Mouse (Mus musculus) layer of hippocampus, postnatal 36 days (tissue): Measurements from ENCODE around the gene Dnajc8. TPM values are rescaled to one million over a fixed set of nuclear protein-coding genes. Genes with fewer than 3 reads are reported as not detected.

Experiments used
- DNase-seq, 2 experiments: peaks; one replicate each; pipeline ENCODE4 v3.0.0; 2022
- total RNA-seq, 2 experiments: library from RNA; stranded (reverse); gene quantifications; 2 replicates each; pipeline ENCODE4 v1.2.3; 2021

Dnajc8 gene
- 10 to 100 TPM; 77.9 to 86.7 TPM for total RNA-seq

DNA sequence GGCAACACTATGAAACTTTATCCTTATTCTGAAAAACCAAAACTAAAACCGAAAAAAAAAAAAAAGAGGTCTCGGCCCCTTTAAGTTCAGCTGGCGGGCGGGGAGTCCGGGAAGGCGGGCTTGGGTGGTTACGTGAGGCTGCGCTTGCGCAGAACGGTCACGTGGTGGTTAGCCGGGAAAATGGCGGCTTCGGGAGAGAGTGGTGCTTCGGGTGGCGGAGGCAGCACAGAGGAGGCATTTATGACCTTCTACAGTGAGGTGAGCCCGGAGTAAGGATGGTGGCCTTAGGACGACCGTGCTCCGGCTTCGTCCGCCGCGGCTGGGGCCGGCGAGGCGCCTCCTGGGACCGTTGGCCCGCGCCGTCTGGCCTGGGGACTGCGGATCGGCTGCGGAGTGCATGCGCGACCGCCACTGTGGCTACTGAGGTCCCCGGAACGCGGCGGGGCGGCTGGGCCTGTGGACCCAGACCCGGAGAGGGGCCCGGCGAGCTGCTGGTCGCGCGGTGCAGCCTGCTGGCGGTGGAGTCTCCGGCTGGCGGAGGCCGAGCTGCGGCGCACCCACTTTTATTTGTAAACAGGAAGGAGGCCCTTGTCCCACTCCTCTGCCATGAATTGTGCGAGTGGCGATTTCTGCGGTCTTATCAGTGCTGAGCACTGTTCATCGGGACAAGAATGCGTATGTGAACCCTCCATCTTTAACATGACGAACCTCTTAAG, at the start of gene Dnajc8:
Dnajc8 (plus strand) TSS at position 145 of the 716 bp plus-strand sequence.
- DNase-seq, result peak; percentile 91 to 92

DNA sequence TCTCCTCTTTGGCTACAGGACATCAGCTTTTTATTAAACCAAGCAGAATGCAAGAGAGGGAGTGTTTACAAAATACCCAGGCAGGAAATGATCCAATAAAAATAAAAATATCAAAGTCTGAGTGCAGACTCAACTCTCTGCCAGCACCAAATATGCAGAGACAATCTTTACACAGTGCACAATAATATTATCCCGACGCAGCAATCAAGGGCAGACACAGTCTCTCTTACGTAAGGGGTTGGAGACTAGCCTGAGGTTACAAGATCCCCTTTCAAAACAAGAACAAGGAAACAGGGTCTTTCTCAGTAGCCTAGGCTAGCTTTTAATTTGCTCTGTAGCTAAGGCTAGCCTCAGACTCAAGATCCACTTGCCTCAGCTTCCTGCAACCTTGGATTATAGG, 46.8 kb upstream of the Dnajc8 start:
- DNase-seq, result no peak

DNA sequence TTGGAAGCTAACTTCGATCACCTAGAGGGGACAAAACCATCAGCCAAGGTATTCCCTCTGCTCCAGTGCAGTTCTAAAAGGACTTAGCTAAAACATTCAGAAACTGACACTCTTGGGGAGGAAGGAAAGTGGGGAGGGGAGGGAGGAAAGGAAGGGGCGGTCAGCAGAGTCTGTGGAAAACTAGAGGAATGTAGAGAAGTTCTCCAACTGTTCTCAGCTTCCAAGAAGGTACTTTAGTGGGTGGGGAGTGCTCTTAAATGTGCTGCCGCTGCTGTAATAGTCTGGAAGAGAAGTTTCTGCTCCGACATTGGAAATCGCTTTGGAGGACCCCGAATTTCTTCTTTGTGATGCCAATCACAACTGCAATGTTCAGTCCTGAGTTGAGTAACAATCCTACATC, 46.4 kb upstream of the Dnajc8 start:
- no peak for DNase-seq

DNA sequence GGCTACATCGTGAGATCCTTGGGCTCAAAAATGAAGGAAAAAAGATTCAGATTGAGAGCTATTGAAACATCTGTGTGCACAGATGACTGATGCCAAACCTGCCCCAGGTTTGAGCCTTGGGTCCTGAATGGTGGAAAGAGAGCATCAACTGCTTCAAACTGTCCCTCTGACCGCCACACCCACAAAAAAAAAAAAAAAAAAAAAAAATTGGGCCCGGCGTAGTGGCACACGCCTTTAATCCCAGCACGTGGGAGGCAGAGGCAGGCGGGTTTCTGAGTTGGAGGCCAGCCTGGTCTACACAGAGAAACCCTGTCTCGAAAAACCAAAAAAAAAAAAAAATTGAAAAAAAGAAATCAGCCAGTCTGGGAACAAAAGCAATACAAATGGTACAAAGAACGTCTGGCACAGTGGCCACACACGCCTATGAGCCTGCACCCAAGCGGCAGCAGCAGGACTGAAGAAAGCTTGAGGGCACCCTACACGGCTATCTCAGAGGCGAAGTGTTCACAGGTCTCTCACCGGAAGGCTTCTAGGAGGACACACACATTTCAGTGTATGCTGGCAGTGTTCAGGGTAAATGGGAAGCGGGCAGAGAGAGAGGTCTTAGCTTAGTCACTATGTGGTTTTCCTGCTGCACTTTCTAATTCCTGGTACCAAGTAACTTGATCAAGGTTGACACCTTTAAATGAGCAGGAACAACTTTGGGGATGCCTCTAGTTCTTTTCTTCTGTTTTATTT, 44.9 kb upstream of the Dnajc8 start:
- no peak for DNase-seq

DNA sequence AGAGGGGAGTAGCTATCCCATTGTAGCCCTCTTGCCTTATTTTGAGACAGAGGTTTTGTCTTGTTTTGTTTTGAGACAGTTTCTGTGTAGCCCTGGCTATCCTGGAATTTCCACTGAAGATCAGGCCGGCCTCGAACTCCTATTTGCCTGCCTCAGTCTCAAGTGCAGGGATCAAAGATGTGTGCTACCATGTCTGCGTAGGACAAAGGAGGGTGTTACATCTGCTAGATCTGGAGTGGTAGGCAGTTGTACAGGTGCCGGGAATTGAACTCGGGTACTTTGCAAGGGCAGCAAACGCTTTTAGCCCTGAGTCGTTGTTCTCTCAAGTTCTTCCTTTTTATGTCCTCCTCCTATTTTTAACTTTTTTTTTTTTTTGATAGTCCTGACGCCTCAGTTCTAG, 44.3 kb upstream of the Dnajc8 start:
- DNase-seq, result no peak

DNA sequence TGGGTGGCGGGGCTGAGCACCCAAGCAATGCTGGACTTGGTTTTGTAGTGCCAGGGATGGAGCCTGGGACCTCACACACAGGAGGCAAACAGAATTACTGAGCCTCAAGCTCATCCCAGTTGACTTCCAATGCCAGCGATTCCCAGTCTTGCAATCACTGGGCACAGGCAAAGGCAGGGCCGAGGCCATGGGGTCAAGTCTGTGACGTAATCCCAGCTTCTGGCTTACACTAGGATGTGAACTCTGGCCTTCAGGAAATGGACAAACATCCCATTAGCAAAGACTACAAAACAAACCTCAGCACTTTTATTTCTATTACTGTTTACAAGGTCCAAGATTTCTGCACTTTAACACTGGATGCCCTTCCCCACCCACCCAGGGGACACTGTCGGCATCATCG, 43.6 kb upstream of the Dnajc8 start:
- no peak for DNase-seq

DNA sequence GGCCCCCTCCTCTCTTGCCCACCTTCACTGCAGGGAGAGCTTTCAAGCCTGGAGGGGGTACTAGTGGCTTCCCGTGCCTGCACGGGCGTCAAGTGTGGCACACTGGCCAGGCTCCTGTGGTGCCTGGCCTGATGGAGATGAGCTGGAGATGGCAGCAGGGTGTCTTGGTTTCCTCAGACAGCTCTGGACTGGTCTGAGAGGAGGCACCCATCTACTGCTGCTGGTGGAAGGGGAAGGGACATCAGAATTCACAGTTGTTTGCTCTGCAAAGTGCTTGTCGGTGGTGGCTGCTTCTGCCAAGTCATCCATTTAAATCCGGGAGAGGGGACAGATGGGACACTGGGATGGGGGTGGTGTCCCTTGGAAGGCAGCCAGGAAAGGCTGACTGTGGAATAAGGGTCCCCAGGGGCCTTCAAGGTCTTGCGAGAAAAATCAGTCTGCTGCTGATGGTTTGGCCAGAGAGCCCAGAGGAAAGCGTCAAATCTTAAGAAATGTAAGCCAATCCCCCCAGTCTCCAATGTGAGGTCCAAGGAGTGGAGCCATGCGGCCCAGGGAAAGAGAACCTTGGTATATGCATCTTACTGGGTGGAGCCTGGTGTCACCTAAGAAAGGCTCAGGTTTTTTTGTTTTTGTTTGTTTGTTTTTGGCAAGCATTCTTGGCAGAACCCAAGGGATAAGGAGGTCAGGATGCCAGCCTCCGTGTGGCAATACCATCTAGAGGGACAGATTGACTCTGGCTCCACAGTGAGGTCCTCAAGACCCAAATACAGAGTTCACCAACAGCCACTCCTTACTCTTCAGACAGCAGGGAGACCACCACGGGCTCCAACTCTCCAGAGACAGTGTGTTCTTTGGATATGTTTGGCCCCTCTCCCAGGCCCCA, 42.9 kb upstream of the Dnajc8 start:
- DNase-seq, result peak; percentile 13 to 43

DNA sequence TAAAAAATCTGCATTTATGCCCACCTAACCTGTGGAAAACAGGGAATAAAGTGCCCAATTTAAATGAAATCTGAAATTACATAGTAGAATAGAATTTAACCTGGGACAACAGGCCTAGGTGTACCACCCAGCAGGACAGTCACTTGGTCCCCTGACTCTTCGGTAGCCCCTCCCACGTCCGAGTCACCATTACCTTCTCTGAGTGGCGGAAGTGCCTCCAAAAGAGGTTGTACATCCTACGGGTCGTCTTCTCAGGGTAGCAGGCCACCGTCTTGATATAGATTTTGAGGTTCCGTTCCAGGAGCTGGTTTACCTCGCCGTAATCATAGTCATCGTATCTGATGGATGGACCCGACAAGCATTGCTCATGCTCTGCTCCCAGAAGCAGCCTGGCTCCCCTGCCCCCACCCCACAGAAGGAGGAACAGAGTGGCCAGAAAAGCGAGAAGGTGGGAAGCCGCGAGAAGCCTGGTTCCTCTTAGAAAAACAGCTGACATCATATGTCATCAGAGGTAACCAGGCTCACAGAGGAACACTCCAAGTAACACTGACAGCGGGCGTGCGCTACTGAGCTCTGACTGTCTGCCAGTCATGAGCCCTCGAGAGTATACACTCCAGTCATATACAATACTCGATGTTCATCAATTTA, 41.0 kb upstream of the Dnajc8 start:
- DNase-seq, result peak in 1 of 2 experiments; percentile 11

DNA sequence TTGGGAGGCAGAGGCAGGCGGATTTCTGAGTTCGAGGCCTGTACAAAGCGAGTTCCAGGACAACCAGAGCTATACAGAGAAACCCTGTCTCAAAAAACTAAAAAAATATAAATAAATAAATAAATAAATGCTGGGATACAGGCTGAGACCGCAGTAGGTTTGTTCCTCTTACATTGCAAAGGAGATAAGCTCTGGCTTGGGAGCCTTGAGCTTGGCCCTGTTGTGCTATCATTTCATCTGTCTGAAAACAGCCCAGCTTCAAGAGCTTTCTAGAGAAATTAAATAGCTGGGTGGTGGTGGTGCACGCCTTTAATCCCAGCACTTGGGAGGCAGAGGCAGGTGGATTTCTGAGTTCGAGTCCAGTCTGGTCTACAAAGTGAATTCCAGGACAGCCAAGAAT, 33.7 kb upstream of the Dnajc8 start:
- DNase-seq, result no peak

DNA sequence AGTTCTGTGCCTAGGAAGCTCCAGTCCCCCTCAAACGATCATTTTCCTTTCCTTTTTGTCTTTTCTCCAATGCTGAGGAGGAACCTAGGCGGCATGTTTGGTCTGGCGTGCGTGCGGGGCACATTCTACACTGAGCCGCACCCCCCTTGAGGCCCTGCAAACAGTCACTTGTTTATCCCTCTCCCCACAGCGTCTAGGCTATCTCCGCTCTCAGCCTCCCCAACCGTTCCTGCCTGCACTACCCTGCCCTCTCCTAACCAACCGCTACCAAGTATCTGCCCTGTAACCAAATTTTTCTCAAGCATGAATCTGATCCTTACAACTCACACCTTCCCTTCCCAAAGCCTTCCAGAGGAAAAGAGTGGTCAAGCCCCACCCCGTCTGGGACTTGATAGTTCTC, 32.0 kb upstream of the Dnajc8 start:
- no peak for DNase-seq

DNA sequence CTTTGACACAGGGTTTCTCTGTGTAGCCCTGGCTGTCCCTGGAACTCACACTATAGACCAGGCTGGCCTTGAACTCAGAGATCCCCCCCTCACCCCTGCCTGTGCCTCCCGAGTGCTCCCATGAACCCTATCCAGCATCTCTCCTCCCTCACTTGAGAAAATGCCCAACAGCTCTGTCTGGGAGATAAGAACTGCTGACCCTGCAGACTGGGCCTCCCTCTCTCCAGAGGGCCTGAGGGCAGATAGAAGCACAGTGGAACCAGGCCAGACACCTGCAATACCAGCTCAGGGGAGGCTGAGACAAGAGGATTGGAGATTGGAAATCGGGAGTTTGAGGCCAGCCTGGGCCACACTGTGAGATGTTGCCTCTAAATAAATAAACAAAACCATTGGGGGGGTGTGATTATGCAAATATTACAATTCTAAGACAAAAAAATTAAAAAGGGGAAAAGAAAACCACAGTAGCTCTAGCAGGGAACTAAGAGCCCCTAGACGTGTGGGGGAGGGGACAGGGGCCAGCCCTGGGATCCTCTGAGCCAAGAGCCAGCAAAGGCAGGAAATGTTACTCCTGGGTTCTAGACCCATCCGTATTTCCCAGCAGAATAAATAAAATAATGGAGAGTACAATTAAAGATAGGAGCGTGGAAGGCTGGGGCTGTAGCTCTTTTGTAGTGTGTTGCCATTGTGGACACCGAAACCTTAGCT, 30.2 kb upstream of the Dnajc8 start:
- DNase-seq, result no peak

DNA sequence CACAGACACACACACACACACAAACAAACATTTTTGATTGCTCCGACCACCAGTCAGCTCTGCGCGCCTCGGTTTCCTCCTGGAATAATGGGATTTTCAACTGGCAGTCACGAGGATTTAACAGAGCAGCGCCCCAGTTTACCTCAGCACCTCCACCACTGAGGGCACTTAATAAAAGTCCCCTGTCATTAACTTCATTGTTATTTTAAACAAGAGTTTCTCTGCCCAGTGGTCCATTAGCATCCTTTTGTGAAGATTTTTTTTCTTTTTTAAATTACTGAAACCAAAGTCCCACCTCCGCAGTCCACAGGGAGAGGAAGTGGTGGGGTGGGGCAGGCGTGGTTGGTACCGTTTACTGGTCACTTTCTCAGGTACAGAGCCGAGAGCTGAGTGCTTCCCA, 29.6 kb upstream of the Dnajc8 start:
- DNase-seq, result no peak

DNA sequence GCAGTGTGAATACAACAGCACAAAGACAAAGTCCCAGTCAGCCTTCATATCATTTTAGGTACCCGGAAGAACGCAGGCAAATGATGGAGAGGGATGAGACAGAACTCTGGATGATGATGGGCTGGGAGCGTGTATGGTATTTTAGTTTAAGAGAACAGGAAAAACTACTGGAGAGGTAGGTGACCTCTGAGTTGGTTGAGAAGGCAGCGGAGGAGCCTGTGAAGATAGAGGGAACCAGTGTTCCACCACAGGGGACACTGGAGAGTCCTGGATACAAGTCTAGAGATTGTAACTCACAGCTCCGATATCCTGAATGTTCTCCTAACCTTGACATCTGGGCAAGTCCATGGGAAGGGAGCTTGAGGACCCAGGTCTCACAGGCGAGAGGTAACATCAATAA, 29.1 kb upstream of the Dnajc8 start:
- no peak for DNase-seq

DNA sequence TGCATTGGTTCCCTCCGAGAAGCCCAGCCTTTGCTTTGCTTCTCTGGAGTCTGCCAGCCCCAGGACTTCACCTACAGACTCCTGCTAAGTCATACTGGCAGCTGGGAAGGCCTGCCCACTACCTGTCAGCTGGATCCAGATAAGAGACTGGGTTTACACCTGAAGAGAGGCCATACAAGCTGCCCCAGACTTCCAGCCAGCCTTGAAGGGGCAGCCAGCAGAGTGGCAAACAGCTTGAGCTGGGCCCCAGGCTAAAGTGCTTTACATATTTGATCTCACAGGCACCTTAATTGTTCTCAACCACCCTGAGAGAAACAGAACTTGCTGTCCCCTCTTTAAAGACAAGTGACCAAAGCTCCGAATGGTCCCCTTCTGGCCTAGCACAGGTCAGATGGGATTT, 28.1 kb upstream of the Dnajc8 start:
- DNase-seq, result no peak

DNA sequence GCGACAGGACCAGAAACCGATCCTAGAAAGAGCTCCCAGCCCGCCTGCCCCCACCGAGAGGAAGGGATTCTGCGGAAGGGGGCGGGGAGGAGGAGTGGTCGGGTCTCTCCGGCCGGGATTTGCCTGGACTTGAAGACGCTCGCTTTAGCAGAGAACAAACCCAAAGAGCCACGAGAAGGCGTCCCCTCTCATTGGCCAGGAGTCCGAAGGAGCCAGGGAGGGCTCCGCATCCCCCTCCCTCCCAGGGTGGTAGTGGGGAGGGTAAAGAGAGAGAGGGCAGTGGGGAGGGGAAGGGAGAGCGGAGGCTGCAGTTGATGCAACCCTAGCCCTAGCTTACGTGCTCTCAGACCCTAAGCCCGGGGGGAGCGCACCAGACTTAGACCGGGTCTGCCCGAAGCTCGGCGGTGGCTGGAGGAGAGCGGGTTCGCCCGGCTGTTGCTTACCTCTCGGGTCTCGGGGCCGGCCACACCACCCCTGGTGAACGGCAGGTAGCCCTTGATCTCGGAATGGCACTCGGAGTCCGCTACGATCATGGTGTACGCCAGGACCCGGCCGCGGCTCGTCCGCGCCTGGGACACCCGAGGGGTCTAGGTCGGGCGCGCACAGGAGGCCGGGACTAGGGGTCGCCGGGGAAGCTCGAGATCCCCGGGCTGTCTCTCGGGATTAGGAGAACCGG, 25.6 kb upstream of the Dnajc8 start:
- DNase-seq, result peak; percentile 54 to 55

DNA sequence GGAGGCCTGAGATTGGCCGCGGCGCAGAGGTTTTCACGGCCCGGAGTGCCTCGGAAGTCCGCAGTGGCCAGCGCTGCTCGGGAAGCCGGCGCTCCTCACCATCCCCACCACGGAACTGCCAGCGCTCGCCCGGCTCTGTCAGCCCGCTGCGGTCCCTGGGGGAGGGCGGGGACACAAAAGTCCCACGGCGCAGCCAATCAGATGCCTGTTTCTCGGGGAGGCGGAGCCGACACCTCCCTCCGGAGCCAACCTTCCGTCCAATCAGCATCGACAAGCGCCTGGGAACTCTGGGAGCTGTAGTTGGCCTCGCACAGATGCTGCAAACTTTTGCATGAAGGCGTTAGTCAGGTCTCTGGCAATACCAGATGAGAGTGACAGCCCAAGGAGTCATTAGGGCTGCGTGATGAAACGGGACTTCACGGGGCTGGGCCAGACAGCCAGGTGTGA, 25.0 kb upstream of the Dnajc8 start, which contains the start of gene Sesn2:
Sesn2 (minus strand) TSS at position 150 of the 447 bp plus-strand sequence.
- DNase-seq, result peak; percentile 96 to 97

DNA sequence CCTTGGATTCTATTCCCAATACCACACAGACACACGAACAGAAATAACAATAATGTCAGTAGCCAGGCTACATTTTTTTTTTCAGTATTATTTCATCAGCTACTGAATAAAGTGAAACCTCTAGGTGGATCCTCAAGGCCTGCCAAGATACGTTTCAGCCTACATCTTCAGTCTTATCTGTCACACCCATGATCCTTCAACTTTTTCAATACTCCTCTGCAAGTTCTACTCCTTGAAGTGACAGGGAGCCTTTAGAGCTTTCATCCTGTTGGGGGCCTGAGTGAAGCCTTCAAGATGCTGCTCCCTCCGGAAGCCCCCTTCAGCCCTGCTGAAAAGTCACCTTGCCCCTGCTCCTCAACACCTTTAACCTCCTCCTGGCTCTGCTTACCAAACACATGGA, 23.3 kb upstream of the Dnajc8 start:
- DNase-seq, result no peak

DNA sequence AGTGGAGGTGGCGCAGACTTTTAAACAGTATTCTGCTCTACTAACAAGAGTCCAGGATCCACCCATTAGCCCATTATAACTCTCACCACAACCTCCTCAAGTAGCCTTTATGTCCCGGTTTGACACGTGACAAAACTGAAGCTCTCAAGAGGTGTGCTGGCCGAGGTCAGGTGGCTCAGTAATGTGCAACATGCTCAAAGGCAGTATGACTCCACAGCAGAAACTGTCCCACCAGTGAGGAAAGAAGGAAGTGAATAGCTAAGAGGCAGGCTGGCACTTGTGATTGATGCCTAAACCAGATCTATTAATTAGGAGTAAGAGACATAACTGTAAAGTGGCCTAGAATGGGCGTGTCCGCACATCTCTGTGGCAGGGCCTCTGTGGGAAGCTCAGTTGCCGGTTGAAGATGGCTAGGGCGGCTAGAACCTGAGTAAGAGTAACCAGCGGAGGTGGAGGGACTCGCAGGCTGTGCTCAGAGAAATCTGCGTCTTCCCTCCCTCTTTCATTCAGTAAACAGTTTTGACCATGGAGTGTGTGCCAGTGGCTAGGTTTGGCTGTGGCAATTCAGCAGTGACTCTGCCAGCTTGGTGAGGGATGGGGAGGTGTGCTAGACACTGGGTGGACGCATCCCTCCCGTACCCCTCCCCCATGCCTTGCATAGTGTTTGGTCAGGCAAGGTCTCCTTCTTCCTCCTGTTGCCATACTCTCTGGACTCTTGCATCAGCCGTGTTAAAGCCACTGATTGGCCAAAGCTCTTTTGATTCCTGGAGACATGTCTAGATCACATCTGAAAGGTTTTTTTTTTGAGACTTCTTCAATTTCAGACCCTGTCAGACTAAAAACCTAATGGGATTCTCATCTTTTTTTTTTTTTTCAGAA, 21.7 kb upstream of the Dnajc8 start:
- no peak for DNase-seq

DNA sequence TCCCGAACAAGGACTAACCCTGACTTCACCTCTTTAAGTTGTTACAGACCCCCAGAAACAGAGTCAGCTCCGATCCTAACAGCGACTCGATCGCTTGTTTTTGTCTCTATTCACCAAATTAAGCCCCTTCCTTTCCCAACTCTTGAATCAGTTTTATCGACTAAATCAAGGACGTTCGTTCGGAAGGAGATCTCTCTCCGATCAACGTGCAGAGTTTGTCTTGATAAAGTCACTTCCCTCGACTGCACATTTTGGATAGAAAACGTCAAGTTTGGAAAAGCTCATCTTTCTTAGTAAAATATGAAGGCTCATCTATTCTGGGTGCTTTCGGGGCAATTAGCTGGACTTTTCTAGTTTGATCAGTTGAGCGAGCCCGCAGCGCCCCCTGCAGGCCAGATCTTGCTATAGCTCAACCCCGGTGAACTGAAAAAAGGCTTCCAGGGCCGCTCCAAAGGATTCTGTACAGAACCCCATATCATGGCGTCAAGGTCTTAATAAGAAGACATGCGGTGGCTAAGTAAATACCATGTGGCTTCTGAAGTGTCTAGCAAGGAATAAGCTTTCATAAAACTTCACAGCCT, 20.7 kb upstream of the Dnajc8 start:
- peak; percentile 78 to 84 for DNase-seq
